Comparison of ENCODE assay signal across 8 mouse cellular contexts in genomic region chr11:88583866-88584265, GRCm38 (mm10).
DNase-seq lines count a peak whose midpoint lies in the region; ATAC-seq and TF ChIP-seq lines count a peak whose summit lies in the region.
"Had no signal": no experiment of that assay in that cellular context is flagged by ENCODE, and none has a peak within 500 bp of the region (broad histone marks: within the 10 kb centered on the region; RNA-seq: fewer than 3 reads in every experiment).

No protein-coding gene starts in this region.

- H3K36me3 ChIP-seq in lung, embryonic 14.5 days (ENCODE audit: insufficient read depth), result peaks cover 4% of the 10 kb centered on the region; the same call in 1 of the 2 replicates
- H3K36me3 ChIP-seq in forebrain, embryonic 11.5 days (ENCODE audit: control insufficient read depth, insufficient read depth, low read length), result no peaks in the 10 kb centered on the region
- peaks cover 5% of the 10 kb centered on the region; the same call in 1 of the 2 replicates for H3K36me3 ChIP-seq in intestine, postnatal 0 days (ENCODE audit: control insufficient read depth, insufficient read depth)
- no peaks in the 10 kb centered on the region for H3K36me3 ChIP-seq in stomach, embryonic 14.5 days (ENCODE audit: control insufficient read depth, insufficient read depth, low read length)

- H3K4me1 ChIP-seq in lung, embryonic 14.5 days (ENCODE audit: insufficient read depth), result peaks cover 46% of the 10 kb centered on the region
- H3K4me1 ChIP-seq in forebrain, embryonic 11.5 days (replicated peaks; ENCODE audit: control insufficient read depth, insufficient read depth, low read length), result peaks cover 54% of the 10 kb centered on the region
- peaks cover 14% of the 10 kb centered on the region; the same call in 1 of the 2 replicates for H3K4me1 ChIP-seq in intestine, postnatal 0 days (replicated peaks; ENCODE audit: control insufficient read depth, insufficient read depth, low read length)
- H3K4me1 ChIP-seq in stomach, embryonic 14.5 days (ENCODE audit: control insufficient read depth, insufficient read depth, low read length), result peaks cover 60% of the 10 kb centered on the region

- ATAC-seq in lung, embryonic 14.5 days (ENCODE audit: insufficient read depth), result no peak
- no peak for ATAC-seq in forebrain, embryonic 11.5 days (replicated peaks; ENCODE audit: low FRiP score)
- ATAC-seq in intestine, postnatal 0 days, result no peak
- no peak for ATAC-seq in stomach, embryonic 14.5 days (ENCODE audit: insufficient number of reproducible peaks, insufficient read depth, low FRiP score, low read depth)

- no peak overlapping the region for H3K4me3 ChIP-seq in lung, embryonic 14.5 days (ENCODE audit: low read depth, low read length)
- no peak overlapping the region for H3K4me3 ChIP-seq in forebrain, embryonic 11.5 days (ENCODE audit: low read depth, low read length)
- no peak overlapping the region for H3K4me3 ChIP-seq in intestine, postnatal 0 days (ENCODE audit: low read depth, low read length)
- H3K4me3 ChIP-seq in stomach, embryonic 14.5 days (ENCODE audit: low read depth, low read length), result no peak overlapping the region

- WGBS in lung, embryonic 14.5 days, result 26% methylated on average over 6 of the region's 6 CpGs
- WGBS in forebrain, embryonic 11.5 days, result 4% methylated on average over 6 of the region's 6 CpGs
- 34% methylated on average over 6 of the region's 6 CpGs for WGBS in intestine, postnatal 0 days
- 17% methylated on average over 6 of the region's 6 CpGs for WGBS in stomach, embryonic 14.5 days

- TF ChIP-seq CTCF in lung, embryonic 14.5 days (IDR thresholded peaks at IDR 0.05; ENCODE audit: low read depth), result no peak
- TF ChIP-seq CTCF in intestine, postnatal 0 days (IDR thresholded peaks at IDR 0.05; ENCODE audit: low read depth), result no peak

- no peaks in the 10 kb centered on the region for H3K9me3 ChIP-seq in lung, embryonic 14.5 days (ENCODE audit: low read depth, low read length)
- no peaks in the 10 kb centered on the region for H3K9me3 ChIP-seq in forebrain, embryonic 11.5 days (ENCODE audit: control insufficient read depth, low read length)
- H3K9me3 ChIP-seq in intestine, postnatal 0 days (ENCODE audit: control insufficient read depth), result no peaks in the 10 kb centered on the region
- H3K9me3 ChIP-seq in stomach, embryonic 14.5 days (ENCODE audit: control insufficient read depth, low read depth, low read length), result no peaks in the 10 kb centered on the region

- no peaks in the 10 kb centered on the region for H3K27me3 ChIP-seq in lung, embryonic 14.5 days (ENCODE audit: insufficient read depth, low read length)
- no peaks in the 10 kb centered on the region for H3K27me3 ChIP-seq in forebrain, embryonic 11.5 days (ENCODE audit: control insufficient read depth, insufficient read depth, low read length)
- H3K27me3 ChIP-seq in intestine, postnatal 0 days (replicated peaks; ENCODE audit: control insufficient read depth, insufficient read depth, low read length), result no peaks in the 10 kb centered on the region
- H3K27me3 ChIP-seq in stomach, embryonic 14.5 days (ENCODE audit: control insufficient read depth, insufficient read depth, low read length), result no peaks in the 10 kb centered on the region

- H3K4me2 ChIP-seq in lung, embryonic 14.5 days, result no peak overlapping the region
- H3K4me2 ChIP-seq in forebrain, embryonic 11.5 days (ENCODE audit: low read depth, low read length, severe bottlenecking), result peak overlapping the region; percentile 8; the same call in 1 of the 2 replicates
- H3K4me2 ChIP-seq in intestine, postnatal 0 days (replicated peaks; ENCODE audit: low read depth), result no peak overlapping the region
- H3K4me2 ChIP-seq in stomach, embryonic 14.5 days (replicated peaks; ENCODE audit: low read depth, low read length), result no peak overlapping the region

- peak overlapping the region; percentile 81; the same call in 1 of the 2 replicates for H3K27ac ChIP-seq in lung, embryonic 14.5 days (ENCODE audit: low read depth)
- peak overlapping the region; percentile 95 for H3K27ac ChIP-seq in forebrain, embryonic 11.5 days (ENCODE audit: low read depth, low read length)
- H3K27ac ChIP-seq in intestine, postnatal 0 days (ENCODE audit: low read depth, low read length), result 0 out of 2 replicates have a peak overlapping the region, but pooled peaks have one; percentile 5
- peak overlapping the region; percentile 85 for H3K27ac ChIP-seq in stomach, embryonic 14.5 days (ENCODE audit: low read length)

- no peak overlapping the region for H3K9ac ChIP-seq in lung, embryonic 14.5 days
- peak overlapping the region; percentile 14; the same call in 1 of the 2 replicates for H3K9ac ChIP-seq in forebrain, embryonic 11.5 days (ENCODE audit: low read length)
- no peak overlapping the region for H3K9ac ChIP-seq in intestine, postnatal 0 days (ENCODE audit: low read depth, low read length)
- no peak overlapping the region for H3K9ac ChIP-seq in stomach, embryonic 14.5 days (replicated peaks; ENCODE audit: low read depth, low read length)

- DNase-seq in lung, embryonic 14.5 days, result no peak
- no peak for DNase-seq in lung, postnatal 25 days (ENCODE audit: low spot score)
- no peak for DNase-seq in forebrain, embryonic 11.5 days (ENCODE audit: low spot score)
- no peak for DNase-seq in ovary, adult 18-20 months (ENCODE audit: low spot score)
- no peak for DNase-seq in cerebellum, adult 11 months
- DNase-seq: lung, postnatal 4 days had no signal

Comparison
In these comparisons a context has a peak if more than half of its experiments do, and no peak if none do; other contexts are left out.
1. H3K27ac ChIP-seq: peak in every context shown above with its lines; median percentile 95 in forebrain, embryonic 11.5 days; 85 in stomach, embryonic 14.5 days; 81 in lung, embryonic 14.5 days; 5 in intestine, postnatal 0 days.